Mouse (Mus musculus) kidney, embryonic 14.5 days (tissue): ENCODE results near the gene Hexb. TPM values are rescaled to one million over a fixed set of nuclear protein-coding genes. Genes with fewer than 3 reads are reported as not detected.

Experiments used
- ATAC-seq: fragments of 200-750 bp; cut with Nextera tagmentation; 2 replicates; pipeline ENCODE4 v1.8.0; 2017; ENCODE audit warnings: moderate number of reproducible peaks, mild to moderate bottlenecking, moderate TSS enrichment, moderate library complexity; ENCODE audit not compliant: low FRiP score, low TSS enrichment
- H3K27ac ChIP-seq: fragments of 300-500 bp; sonication (generic); 2 replicates; pipeline ENCODE4 v1.5.1; 2014; ENCODE audit warnings: low read depth, mild to moderate bottlenecking, low read length, moderate library complexity, mixed read lengths
- H3K27me3 ChIP-seq: fragments of 300-500 bp; sonication (generic); 2 replicates; pipeline ENCODE4 v1.6.1; 2014; ENCODE audit warnings: mild to moderate bottlenecking, low read length; ENCODE audit not compliant: control insufficient read depth, insufficient read depth
- H3K36me3 ChIP-seq: fragments of 300-500 bp; sonication (generic); 2 replicates; pipeline ENCODE4 v1.6.1; 2014; ENCODE audit warnings: low read length, mixed read lengths; ENCODE audit not compliant: control insufficient read depth, insufficient read depth
- H3K4me1 ChIP-seq: fragments of 300-500 bp; sonication (generic); 2 replicates; pipeline ENCODE4 v1.6.1; 2014; ENCODE audit warnings: low read length, mixed read lengths; ENCODE audit not compliant: control insufficient read depth, insufficient read depth
- H3K4me2 ChIP-seq: fragments of 300-500 bp; sonication (generic); replicated peaks from 2 replicates; pipeline ENCODE4 v1.6.1; 2014; ENCODE audit warnings: low read depth, mild to moderate bottlenecking, low read length
- H3K4me3 ChIP-seq: fragments of 300-500 bp; sonication (generic); 2 replicates; pipeline ENCODE4 v1.5.1; 2014; ENCODE audit warnings: mild to moderate bottlenecking, low read length
- H3K9ac ChIP-seq: fragments of 300-500 bp; sonication (generic); 2 replicates; pipeline ENCODE4 v1.6.1; 2014; ENCODE audit warnings: low read depth, mild to moderate bottlenecking, low read length, moderate library complexity
- H3K9me3 ChIP-seq: fragments of 300-500 bp; sonication (generic); 2 replicates; pipeline ENCODE4 v1.6.1; 2016; ENCODE audit warnings: low read length; ENCODE audit not compliant: control insufficient read depth
- WGBS: fragments of 180-500 bp; shearing (Covaris S2); extraction: QIAGEN DNeasy Blood & Tissue Kit; methylation state at CpG from one replicate; pipeline ENCODE4 v1.1.7; 2014; 5-methylcytosine and 5-hydroxymethylcytosine counted together
- polyA plus RNA-seq: library from polyadenylated mRNA; unstranded; fragments of >200 nt; fragmentation: Nextera tagmentation; extraction: Ambion mirVana; gene quantifications from 2 replicates; pipeline ENCODE4 v1.2.1, GENCODE M21; 2014

Hexb gene
- polyA plus RNA-seq = 25.3 and 31.3 TPM in 2 replicates

DNA sequence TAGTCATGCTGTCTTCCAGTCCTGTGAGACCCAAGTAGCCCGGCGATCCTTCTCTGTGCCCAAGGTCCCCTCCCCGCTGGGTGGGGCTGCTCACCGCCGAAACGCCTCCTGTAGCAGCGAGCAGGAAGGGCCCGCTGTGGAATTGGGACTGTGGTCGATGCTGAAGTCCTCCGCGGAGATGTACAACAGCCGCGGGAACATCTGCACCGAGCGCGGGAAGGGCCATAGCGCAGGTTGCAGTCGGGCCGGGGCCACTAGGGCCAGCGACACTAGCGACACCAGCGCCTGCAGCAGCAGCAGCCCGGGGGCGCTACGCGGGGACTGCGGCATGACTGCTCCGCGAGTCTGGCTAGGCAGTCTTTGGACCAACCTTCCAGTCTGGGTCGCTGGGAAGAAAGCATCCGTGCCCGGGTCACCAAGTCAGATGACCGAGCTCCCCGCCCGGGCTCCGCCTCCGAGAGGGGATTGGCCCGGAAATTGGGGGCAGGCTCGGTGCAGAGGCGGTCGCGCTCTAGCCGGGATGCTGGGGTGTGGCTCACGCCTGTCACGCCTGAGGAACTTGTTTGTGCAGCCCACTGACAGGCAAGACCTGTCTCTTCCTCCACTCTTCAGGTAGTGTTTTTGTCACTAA lies at the start of gene Hexb:
Hexb (minus strand) TSS at position 426 of the 631 bp plus-strand sequence.
- Histone ChIP-seq H3K27me3 (no peaks in the 10 kb centered on the region), H3K9me3 (no peaks in the 10 kb centered on the region), H3K27ac (peak within 1 kb of the TSS; percentile 63; the same call in 1 of the 2 replicates), H3K36me3 (no peaks in the 10 kb centered on the region), H3K4me3 (peak within 1 kb of the TSS; percentile 58), H3K4me1 (no peaks in the 10 kb centered on the region), H3K4me2 (peak within 1 kb of the TSS; percentile 83), H3K9ac (peak within 1 kb of the TSS; percentile 65)
- peak; percentile 97 for ATAC-seq
- under 1% methylated on average over 44 of the region's 45 CpGs for WGBS

DNA sequence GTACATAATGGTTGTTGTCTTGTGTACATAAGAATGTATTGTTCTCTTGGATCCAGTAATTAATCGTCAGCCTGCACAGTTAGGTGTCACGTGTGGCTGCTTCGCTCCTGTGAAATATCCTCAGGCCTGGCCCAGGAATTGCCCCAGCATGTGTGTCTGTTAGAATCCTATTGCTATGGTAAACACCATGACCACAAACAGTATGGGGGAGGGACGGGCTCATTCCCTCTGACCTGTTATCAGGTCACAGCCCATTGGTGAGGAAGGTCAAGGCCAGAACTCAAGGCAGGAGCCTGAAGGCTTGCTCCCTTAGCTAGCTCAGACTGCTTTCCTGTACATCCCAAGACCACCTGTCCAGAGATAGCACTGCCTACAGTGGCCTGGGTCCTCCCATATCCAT lies 49.6 kb upstream of the Hexb start:
- Histone ChIP-seq H3K9me3 (no peaks in the 10 kb centered on the region), H3K4me3 (no peak overlapping the region), H3K27ac (no peak overlapping the region), H3K4me1 (peaks cover 51% of the 10 kb centered on the region), H3K9ac (no peak overlapping the region), H3K4me2 (no peak overlapping the region), H3K36me3 (peaks cover 81% of the 10 kb centered on the region), H3K27me3 (no peaks in the 10 kb centered on the region)
- no peak for ATAC-seq
- WGBS = 54% methylated on average over 4 of the region's 4 CpGs

GRCm38 (mm10) chr13:97246217-97246616 lies 48.1 kb upstream of the Hexb start:
- Histone ChIP-seq H3K4me3 (no peak overlapping the region), H3K4me1 (peaks cover 51% of the 10 kb centered on the region), H3K36me3 (peaks cover 66% of the 10 kb centered on the region), H3K27ac (no peak overlapping the region), H3K27me3 (no peaks in the 10 kb centered on the region), H3K4me2 (no peak overlapping the region), H3K9ac (no peak overlapping the region), H3K9me3 (no peaks in the 10 kb centered on the region)
- ATAC-seq = no peak
- 73% methylated on average over 16 of the region's 16 CpGs for WGBS

DNA sequence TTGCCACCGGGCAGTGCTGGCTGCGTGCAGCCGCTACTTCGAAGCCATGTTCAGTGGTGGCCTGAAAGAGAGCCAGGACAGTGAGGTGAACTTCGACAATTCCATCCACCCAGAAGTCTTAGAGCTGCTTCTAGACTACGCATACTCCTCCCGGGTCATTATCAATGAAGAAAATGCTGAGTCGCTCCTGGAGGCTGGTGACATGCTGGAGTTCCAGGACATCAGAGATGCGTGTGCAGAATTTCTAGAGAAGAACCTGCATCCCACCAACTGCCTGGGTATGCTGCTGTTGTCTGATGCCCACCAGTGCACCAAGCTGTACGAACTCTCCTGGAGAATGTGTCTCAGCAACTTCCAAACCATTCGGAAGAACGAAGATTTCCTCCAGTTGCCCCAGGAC lies 47.0 kb upstream of the Hexb start:
- peaks cover 55% of the 10 kb centered on the region for H3K36me3 ChIP-seq
- no peaks in the 10 kb centered on the region for H3K9me3 ChIP-seq
- WGBS = 87% methylated on average over 12 of the region's 12 CpGs
- no peak for ATAC-seq
- no peak overlapping the region for H3K27ac ChIP-seq
- peak overlapping the region; percentile 97; the same call in 1 of the 2 replicates for H3K4me2 ChIP-seq
- no peak overlapping the region for H3K9ac ChIP-seq
- H3K27me3 ChIP-seq = no peaks in the 10 kb centered on the region
- H3K4me1 ChIP-seq = peaks cover 51% of the 10 kb centered on the region
- H3K4me3 ChIP-seq = no peak overlapping the region; the same call in 1 of the 2 replicates

DNA sequence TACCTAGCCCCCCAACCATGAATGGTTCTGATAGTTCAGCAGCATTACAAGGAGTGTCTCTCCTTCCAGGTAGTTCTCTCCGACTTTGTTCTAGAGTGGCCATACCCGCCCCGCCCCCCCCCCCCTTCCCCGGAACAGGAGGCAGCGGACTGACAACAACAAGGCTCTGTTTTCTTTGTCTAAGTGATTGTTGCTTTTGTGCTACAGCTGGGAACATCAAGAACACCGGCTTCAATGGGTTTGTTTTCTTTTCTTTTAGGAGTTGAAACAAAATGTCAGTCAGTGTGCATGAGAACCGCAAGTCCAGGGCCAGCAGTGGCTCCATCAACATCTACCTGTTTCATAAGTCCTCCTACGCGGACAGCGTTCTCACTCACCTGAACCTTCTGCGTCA lies 46.6 kb upstream of the Hexb start:
- peak overlapping the region; percentile 97 for H3K4me2 ChIP-seq
- no peak for ATAC-seq
- H3K9me3 ChIP-seq = no peaks in the 10 kb centered on the region
- H3K4me3 ChIP-seq = peak overlapping the region; percentile 89; the same call in 1 of the 2 replicates
- WGBS = 46% methylated on average over 11 of the region's 11 CpGs
- H3K36me3 ChIP-seq = peaks cover 51% of the 10 kb centered on the region
- H3K9ac ChIP-seq = no peak overlapping the region
- no peaks in the 10 kb centered on the region for H3K27me3 ChIP-seq
- H3K27ac ChIP-seq = no peak overlapping the region
- peaks cover 53% of the 10 kb centered on the region for H3K4me1 ChIP-seq

GRCm38 (mm10) chr13:97243962-97244711 lies 46.0 kb upstream of the Hexb start:
- H3K27me3 ChIP-seq = no peaks in the 10 kb centered on the region
- H3K4me2 ChIP-seq = peak overlapping the region; percentile 97
- H3K27ac ChIP-seq = no peak overlapping the region
- H3K4me3 ChIP-seq = peak overlapping the region; percentile 89
- H3K9ac ChIP-seq = peak overlapping the region; percentile 95; the same call in 1 of the 2 replicates
- peaks cover 46% of the 10 kb centered on the region for H3K36me3 ChIP-seq
- no peaks in the 10 kb centered on the region for H3K9me3 ChIP-seq
- 24% methylated on average over 15 of the region's 15 CpGs for WGBS
- peaks cover 52% of the 10 kb centered on the region for H3K4me1 ChIP-seq
- no peak for ATAC-seq

- Histone ChIP-seq H3K4me3 (peak overlapping the region; percentile 89), H3K27me3 (no peaks in the 10 kb centered on the region), H3K9me3 (no peaks in the 10 kb centered on the region), H3K36me3 (peaks cover 31% of the 10 kb centered on the region), H3K9ac (peak overlapping the region; percentile 95), H3K4me1 (peaks cover 42% of the 10 kb centered on the region), H3K4me2 (peak overlapping the region; percentile 97), H3K27ac (no peak overlapping the region)
- ATAC-seq = no peak
- 1% methylated on average over 6 of the region's 6 CpGs for WGBS
These were observed 44.6 kb upstream of the Hexb start for GRCm38 (mm10) chr13:97242716-97243115.

GRCm38 (mm10) chr13:97241787-97242280 lies 43.7 kb upstream of the Hexb start:
- H3K4me2 ChIP-seq = peak overlapping the region; percentile 97
- 0% methylated on average over 20 of the region's 20 CpGs for WGBS
- no peaks in the 10 kb centered on the region for H3K9me3 ChIP-seq
- H3K36me3 ChIP-seq = peaks cover 23% of the 10 kb centered on the region
- H3K27ac ChIP-seq = peak overlapping the region; percentile 98
- H3K4me3 ChIP-seq = peak overlapping the region; percentile 89
- H3K9ac ChIP-seq = peak overlapping the region; percentile 95
- peaks cover 40% of the 10 kb centered on the region for H3K4me1 ChIP-seq
- no peak for ATAC-seq
- no peaks in the 10 kb centered on the region for H3K27me3 ChIP-seq
